Mouse (Mus musculus): Measurements from ENCODE around the gene Arrdc3. TPM values are rescaled to one million over a fixed set of nuclear protein-coding genes. Genes with fewer than 3 reads are reported as not detected.
A peak's percentile ranks its signal among the peaks of the same experiment; 100 is the strongest.
"Not testable (repeated sequence)": the region's sequence is repeated elsewhere in the genome, so short reads cannot be mapped to it uniquely, and the experiment has no call there.

Gene Arrdc3
- polyA plus RNA-seq, 1 experiment from 2014 or later, result 49.5 TPM

- H3K27me3 ChIP-seq (ENCODE audit: insufficient read depth, poor library complexity, severe bottlenecking), result no peaks in the 10 kb centered on the region
- H3K4me1 ChIP-seq (replicated peaks), result peaks cover 14% of the 10 kb centered on the region
- H3K4me3 ChIP-seq, result peak overlapping the region; percentile 89
- DNase-seq (ENCODE audit: low spot score), result peak; percentile 6
- peaks cover 43% of the 10 kb centered on the region for H3K36me3 ChIP-seq
- WGBS, result 23% methylated on average over 6 of the region's 6 CpGs
- H3K9me3 ChIP-seq, result no peaks in the 10 kb centered on the region
- H3K27ac ChIP-seq, result peak overlapping the region; percentile 100
These were observed 3.6 kb downstream of the Arrdc3 start for GRCm38 (mm10) chr13:80886664-80887210.

GRCm38 (mm10) chr13:80887842-80888241, 4.7 kb downstream of the Arrdc3 start:
- Histone ChIP-seq H3K36me3 (peaks cover 54% of the 10 kb centered on the region), H3K27me3 (ENCODE audit: insufficient read depth, poor library complexity, severe bottlenecking) (no peaks in the 10 kb centered on the region), H3K9me3 (no peaks in the 10 kb centered on the region)

GRCm38 (mm10) chr13:80894928-80895327, 11.7 kb downstream of the Arrdc3 start:
- DNase-seq (ENCODE audit: low spot score); H3K9me3 ChIP-seq; H3K27me3 ChIP-seq (ENCODE audit: insufficient read depth, poor library complexity, severe bottlenecking); H3K27ac ChIP-seq; H3K4me3 ChIP-seq; H3K4me1 ChIP-seq (replicated peaks): not testable (repeated sequence)
- H3K36me3 ChIP-seq, result peaks cover 85% of the 10 kb centered on the region
- WGBS, result 95% methylated on average over 3 of the region's 3 CpGs

More at GRCm38 (mm10) chr13:80887842-80888241, 4.7 kb downstream of the Arrdc3 start:
- 82% methylated on average over 2 of the region's 2 CpGs for WGBS
- Histone ChIP-seq H3K4me1 (replicated peaks) (peaks cover 7% of the 10 kb centered on the region), H3K4me3 (no peak overlapping the region), H3K27ac (no peak overlapping the region)
- no peak for DNase-seq (ENCODE audit: low spot score)

- Histone ChIP-seq H3K36me3 (peaks cover 60% of the 10 kb centered on the region), H3K27me3 (ENCODE audit: insufficient read depth, poor library complexity, severe bottlenecking) (no peaks in the 10 kb centered on the region), H3K9me3 (no peaks in the 10 kb centered on the region), H3K27ac (no peak overlapping the region), H3K4me3 (no peak overlapping the region), H3K4me1 (replicated peaks) (no peaks in the 10 kb centered on the region)
- DNase-seq (ENCODE audit: low spot score), result no peak
- 74% methylated on average over 1 of the region's 1 CpGs for WGBS
These were observed 14.2 kb downstream of the Arrdc3 start for GRCm38 (mm10) chr13:80897411-80897810.

GRCm38 (mm10) chr13:80898095-80898494, 14.9 kb downstream of the Arrdc3 start:
- 81% methylated on average over 4 of the region's 4 CpGs for WGBS
- peaks cover 53% of the 10 kb centered on the region for H3K36me3 ChIP-seq
- no peaks in the 10 kb centered on the region for H3K27me3 ChIP-seq (ENCODE audit: insufficient read depth, poor library complexity, severe bottlenecking)

GRCm38 (mm10) chr13:80899435-80900029, 16.3 kb downstream of the Arrdc3 start:
- WGBS, result 83% methylated on average over 2 of the region's 2 CpGs
- H3K27ac ChIP-seq, result no peak overlapping the region
- no peaks in the 10 kb centered on the region for H3K9me3 ChIP-seq

More at GRCm38 (mm10) chr13:80898095-80898494, 14.9 kb downstream of the Arrdc3 start:
- Histone ChIP-seq H3K4me3 (no peak overlapping the region), H3K27ac (no peak overlapping the region), H3K9me3 (no peaks in the 10 kb centered on the region), H3K4me1 (replicated peaks) (no peaks in the 10 kb centered on the region)
- no peak for DNase-seq (ENCODE audit: low spot score)

GRCm38 (mm10) chr13:80901432-80901831, 18.2 kb downstream of the Arrdc3 start:
- WGBS, result 87% methylated on average over 4 of the region's 4 CpGs
- Histone ChIP-seq H3K27me3 (ENCODE audit: insufficient read depth, poor library complexity, severe bottlenecking) (no peaks in the 10 kb centered on the region), H3K4me1 (replicated peaks) (no peaks in the 10 kb centered on the region), H3K4me3 (no peak overlapping the region), H3K9me3 (no peaks in the 10 kb centered on the region), H3K27ac (no peak overlapping the region), H3K36me3 (peaks cover 20% of the 10 kb centered on the region)
- no peak for DNase-seq (ENCODE audit: low spot score)

More at GRCm38 (mm10) chr13:80899435-80900029, 16.3 kb downstream of the Arrdc3 start:
- no peak for DNase-seq (ENCODE audit: low spot score)
- H3K4me1 ChIP-seq (replicated peaks), result no peaks in the 10 kb centered on the region
- peaks cover 39% of the 10 kb centered on the region for H3K36me3 ChIP-seq
- H3K4me3 ChIP-seq, result no peak overlapping the region
- no peaks in the 10 kb centered on the region for H3K27me3 ChIP-seq (ENCODE audit: insufficient read depth, poor library complexity, severe bottlenecking)

GRCm38 (mm10) chr13:80902796-80903195, 19.6 kb downstream of the Arrdc3 start:
- no peaks in the 10 kb centered on the region for H3K4me1 ChIP-seq (replicated peaks)
- no peaks in the 10 kb centered on the region for H3K9me3 ChIP-seq
- peaks cover 9% of the 10 kb centered on the region; the same call in 1 of the 2 replicates for H3K36me3 ChIP-seq
- no peaks in the 10 kb centered on the region for H3K27me3 ChIP-seq (ENCODE audit: insufficient read depth, poor library complexity, severe bottlenecking)
- no peak overlapping the region for H3K4me3 ChIP-seq
- DNase-seq (ENCODE audit: low spot score), result no peak
- 93% methylated on average over 3 of the region's 3 CpGs for WGBS
- no peak overlapping the region for H3K27ac ChIP-seq

- no peaks in the 10 kb centered on the region for H3K27me3 ChIP-seq (ENCODE audit: insufficient read depth, poor library complexity, severe bottlenecking)
- H3K36me3 ChIP-seq, result no peaks in the 10 kb centered on the region
- no peak overlapping the region for H3K27ac ChIP-seq
- no peak for DNase-seq (ENCODE audit: low spot score)
- no peaks in the 10 kb centered on the region for H3K9me3 ChIP-seq
- no peaks in the 10 kb centered on the region for H3K4me1 ChIP-seq (replicated peaks)
- no peak overlapping the region for H3K4me3 ChIP-seq
These were observed 30.2 kb downstream of the Arrdc3 start for GRCm38 (mm10) chr13:80913361-80913760.

- Histone ChIP-seq H3K4me1 (replicated peaks) (no peaks in the 10 kb centered on the region), H3K4me3 (no peak overlapping the region), H3K27me3 (ENCODE audit: insufficient read depth, poor library complexity, severe bottlenecking) (no peaks in the 10 kb centered on the region), H3K36me3 (no peaks in the 10 kb centered on the region), H3K27ac (no peak overlapping the region), H3K9me3 (no peaks in the 10 kb centered on the region)
- 93% methylated on average over 6 of the region's 6 CpGs for WGBS
- DNase-seq (ENCODE audit: low spot score), result no peak
These were observed 37.8 kb downstream of the Arrdc3 start for GRCm38 (mm10) chr13:80920939-80921338.

GRCm38 (mm10) chr13:80921593-80922327, 38.6 kb downstream of the Arrdc3 start:
- DNase-seq (ENCODE audit: low spot score), result no peak
- no peaks in the 10 kb centered on the region for H3K4me1 ChIP-seq (replicated peaks)
- no peak overlapping the region for H3K4me3 ChIP-seq
- no peak overlapping the region for H3K27ac ChIP-seq
- 56% methylated on average over 7 of the region's 7 CpGs for WGBS
- H3K9me3 ChIP-seq, result no peaks in the 10 kb centered on the region
- H3K36me3 ChIP-seq, result no peaks in the 10 kb centered on the region
- no peaks in the 10 kb centered on the region for H3K27me3 ChIP-seq (ENCODE audit: insufficient read depth, poor library complexity, severe bottlenecking)

GRCm38 (mm10) chr13:80928187-80928586, 45.0 kb downstream of the Arrdc3 start:
- H3K4me3 ChIP-seq, result no peak overlapping the region
- no peak overlapping the region for H3K27ac ChIP-seq
- H3K27me3 ChIP-seq (ENCODE audit: insufficient read depth, poor library complexity, severe bottlenecking), result no peaks in the 10 kb centered on the region
- H3K4me1 ChIP-seq (replicated peaks), result no peaks in the 10 kb centered on the region
- H3K36me3 ChIP-seq, result no peaks in the 10 kb centered on the region
- DNase-seq (ENCODE audit: low spot score), result no peak
- no peaks in the 10 kb centered on the region for H3K9me3 ChIP-seq
- 87% methylated on average over 7 of the region's 7 CpGs for WGBS

GRCm38 (mm10) chr13:80930030-80930429, 46.8 kb downstream of the Arrdc3 start:
- no peaks in the 10 kb centered on the region for H3K27me3 ChIP-seq (ENCODE audit: insufficient read depth, poor library complexity, severe bottlenecking)
- no peaks in the 10 kb centered on the region for H3K9me3 ChIP-seq
- H3K36me3 ChIP-seq, result no peaks in the 10 kb centered on the region
- no peak overlapping the region for H3K27ac ChIP-seq
- 89% methylated on average over 4 of the region's 4 CpGs for WGBS
- H3K4me1 ChIP-seq (replicated peaks), result no peaks in the 10 kb centered on the region
- no peak overlapping the region for H3K4me3 ChIP-seq
- no peak for DNase-seq (ENCODE audit: low spot score)
